Mouse (Mus musculus) T-cell, adult 2 months (primary cell): Measurements from ENCODE around the gene Dstyk.

Source experiments
- DNase-seq: peaks from one replicate; pipeline ENCODE4 v3.0.0; 2022; ENCODE audit warnings: low spot score

Dstyk gene

GRCm38 (mm10) chr1:132417319-132418251 is at the start of gene Dstyk:
Dstyk (plus strand) TSS chr1:132417555.
- DNase-seq, result peak; percentile 86

- peak; percentile 49 for DNase-seq
Observed at GRCm38 (mm10) chr1:132367692-132368506, 49.5 kb upstream of the Dstyk start.

DNA sequence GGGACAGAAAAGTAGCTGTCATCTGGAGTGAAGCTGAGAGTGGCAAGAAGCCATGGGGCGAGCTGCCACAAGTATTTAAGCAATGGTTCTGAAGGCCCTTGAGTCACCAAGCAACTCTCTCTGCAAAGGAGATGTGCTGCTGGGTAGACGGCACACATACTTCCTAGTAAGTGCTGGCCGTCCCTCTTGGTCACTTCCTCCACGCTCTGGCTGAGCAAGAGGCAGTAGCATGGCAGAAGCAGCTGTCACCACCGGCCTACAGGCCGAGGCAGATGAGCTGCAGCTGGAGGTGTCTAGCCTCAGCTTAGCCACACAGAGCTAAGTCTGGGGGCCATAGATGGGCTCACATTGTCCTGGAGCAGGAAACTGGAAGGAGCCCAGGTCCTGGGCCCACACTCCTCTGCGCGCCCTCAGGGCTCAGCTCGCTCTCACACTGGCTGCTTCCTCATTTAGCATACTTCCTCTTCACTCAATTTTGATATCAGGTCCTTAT is 46.6 kb upstream of the Dstyk start:
- DNase-seq, result no peak

DNA sequence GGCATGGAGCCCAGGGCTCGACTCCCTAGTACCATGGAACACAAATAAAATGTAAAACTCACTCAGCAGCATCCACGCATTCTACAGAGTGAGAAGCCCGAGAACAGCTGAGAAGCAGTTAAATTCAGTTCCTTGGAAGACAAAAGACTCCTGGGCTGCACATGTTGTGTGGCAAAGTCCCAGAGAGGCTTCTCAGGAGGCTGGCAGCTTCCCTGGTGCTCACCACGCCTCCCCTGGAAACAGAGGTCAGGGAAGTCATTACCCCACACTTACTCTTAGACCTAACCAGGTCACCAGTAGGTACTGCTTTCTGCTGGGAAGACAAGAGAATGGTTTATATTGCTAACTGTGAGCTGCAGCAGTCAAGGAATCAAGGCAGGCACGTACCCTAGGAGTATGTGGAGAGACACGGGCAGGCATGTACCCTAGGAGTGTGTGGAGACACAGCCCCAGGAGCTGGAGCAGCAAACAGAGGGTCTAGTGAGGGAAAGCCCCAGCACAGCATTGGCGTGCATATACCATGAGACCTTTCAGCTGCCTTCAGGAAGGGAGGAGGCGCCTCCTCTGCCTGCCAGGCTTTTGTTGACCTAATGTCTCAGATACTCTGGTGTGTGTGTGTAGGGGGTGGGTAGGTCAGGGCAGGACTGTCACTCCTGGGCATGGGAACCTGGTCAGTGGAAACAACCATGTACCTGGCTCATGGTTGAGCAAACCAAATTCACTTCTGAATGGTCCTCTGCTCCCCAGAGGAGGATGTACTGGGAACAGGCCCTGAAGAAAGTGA is 45.9 kb upstream of the Dstyk start:
- no peak for DNase-seq

DNA sequence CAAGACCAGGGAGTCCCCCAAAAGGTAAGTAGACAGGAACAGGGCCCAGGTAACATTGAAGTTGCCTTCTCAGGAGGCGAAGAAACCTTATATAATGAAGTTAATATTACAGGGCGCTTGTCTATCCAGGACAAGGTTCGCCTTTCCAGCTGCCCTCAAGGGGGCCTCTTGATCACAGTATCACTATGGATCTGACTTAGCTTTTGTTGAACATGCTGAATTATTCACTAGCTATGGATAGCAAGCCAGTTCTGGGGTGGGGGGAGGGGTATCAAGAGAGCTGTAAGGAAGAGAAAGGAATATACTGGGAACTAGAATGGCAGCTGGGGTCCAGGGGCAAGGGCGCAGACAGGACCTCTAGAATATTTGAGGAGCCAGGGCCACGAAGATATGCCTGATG is 45.0 kb upstream of the Dstyk start:
- no peak for DNase-seq

GRCm38 (mm10) chr1:132372896-132373534 is 44.3 kb upstream of the Dstyk start:
- DNase-seq, result no peak

DNA sequence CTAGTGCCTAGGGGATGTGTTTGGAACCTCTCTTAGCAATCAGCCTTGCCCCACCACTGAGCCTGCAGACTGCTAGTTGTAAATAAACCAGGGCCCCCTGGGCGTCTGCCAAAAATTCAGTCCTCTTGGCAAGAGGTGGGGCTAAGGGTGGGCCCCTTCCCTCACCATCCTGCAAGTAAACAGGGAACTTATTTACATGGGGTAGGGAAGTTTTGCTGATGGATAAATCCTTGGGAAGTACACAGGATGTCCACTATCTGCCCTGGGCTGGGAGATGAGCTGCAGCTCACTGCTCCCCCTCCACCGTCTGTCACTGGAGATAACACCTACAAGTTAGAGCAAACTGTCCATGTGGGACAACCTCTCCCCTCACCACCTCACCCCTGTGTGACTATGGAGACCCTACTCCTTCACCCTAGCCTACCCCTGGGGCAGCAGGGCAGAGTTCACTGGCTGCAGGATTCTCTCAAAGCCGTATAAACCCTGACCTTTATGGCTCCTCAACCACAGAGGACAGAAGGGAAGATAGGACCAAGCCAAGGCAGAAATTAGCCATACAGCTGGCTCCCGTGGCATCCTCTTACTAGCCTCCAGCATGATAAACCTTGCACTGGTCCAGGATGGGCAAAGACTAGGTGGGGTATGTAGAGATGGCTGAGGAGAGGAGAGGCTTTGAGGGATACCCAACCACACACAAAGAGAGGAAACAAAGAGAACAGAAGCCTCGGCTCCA is 43.0 kb upstream of the Dstyk start:
- DNase-seq, result no peak

- DNase-seq, result no peak
Observed at GRCm38 (mm10) chr1:132374873-132375244, 42.5 kb upstream of the Dstyk start.

DNA sequence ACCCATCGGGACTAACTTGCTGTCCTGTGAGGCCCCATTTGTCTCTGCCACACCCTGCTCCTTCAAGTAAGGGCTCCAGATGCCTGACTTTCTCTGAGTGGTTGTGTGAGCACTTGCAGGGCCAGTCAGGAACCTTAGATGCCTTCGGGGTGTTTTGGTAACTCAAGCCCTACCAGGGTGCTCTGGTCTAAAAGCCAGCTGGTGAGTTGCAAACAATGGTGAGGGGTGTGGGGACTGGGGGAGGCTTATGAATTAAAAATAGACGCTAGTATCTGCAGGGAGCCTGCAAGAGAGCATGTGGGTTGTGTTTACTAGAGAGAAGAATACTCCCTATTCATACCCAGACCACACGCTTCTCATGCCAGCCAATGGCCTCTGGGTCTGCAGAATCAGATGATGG is 42.1 kb upstream of the Dstyk start:
- DNase-seq, result no peak

DNA sequence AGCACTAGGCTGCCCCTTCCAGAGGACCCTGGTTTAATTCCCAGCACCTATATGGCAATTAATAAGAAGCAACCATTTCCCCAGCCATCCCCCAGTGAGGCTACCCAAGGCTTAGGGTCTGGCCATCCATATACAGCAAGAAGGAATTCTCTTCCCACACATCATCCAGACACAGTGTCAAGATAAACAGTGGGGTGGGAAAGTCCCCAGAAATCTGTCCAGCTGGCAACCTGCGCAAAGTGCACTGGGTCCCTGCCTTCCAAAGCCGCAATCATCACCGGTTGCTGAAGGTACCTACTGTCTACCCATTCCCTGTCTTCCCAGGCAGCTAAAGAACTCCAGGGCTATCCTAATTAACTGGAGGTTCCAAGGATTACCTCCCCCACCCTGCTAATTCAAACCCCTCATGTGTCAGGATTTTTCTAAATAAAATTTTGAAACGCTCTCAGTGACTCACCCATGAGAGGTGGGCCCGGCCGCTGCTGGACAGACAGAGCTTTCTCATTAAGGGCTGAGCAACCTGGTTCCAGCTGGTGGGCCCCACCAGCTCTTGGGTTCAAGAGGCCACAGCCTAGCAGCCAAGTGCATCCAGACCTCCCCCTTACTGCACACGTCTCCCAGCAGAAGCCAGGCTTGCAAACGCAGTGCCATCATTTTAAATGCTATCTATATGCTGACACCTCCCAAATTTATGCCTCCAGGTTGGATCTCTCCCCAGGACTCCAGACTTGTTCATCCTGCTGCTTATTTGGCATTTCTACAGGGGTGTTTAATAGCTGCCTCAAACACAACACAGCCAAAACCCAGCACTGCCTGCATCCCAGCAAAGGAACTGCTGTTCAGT is 40.9 kb upstream of the Dstyk start:
- no peak for DNase-seq

DNA sequence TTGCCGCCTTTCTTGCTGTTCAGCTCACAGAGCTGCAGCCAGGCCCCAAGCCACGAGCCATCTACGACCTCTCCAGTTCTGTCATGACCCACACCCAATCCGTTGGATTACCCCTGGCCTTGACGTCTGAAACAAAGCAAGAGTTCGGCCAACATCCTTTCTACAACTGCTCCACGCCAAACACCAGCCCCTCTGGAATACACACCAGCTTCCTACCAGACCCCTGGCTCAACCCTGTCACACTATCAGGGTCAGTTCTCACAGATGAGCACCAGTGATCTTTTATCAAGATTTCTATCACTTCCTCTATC is 40.3 kb upstream of the Dstyk start:
- no peak for DNase-seq

GRCm38 (mm10) chr1:132377811-132378210 is 39.5 kb upstream of the Dstyk start:
- DNase-seq, result no peak

DNA sequence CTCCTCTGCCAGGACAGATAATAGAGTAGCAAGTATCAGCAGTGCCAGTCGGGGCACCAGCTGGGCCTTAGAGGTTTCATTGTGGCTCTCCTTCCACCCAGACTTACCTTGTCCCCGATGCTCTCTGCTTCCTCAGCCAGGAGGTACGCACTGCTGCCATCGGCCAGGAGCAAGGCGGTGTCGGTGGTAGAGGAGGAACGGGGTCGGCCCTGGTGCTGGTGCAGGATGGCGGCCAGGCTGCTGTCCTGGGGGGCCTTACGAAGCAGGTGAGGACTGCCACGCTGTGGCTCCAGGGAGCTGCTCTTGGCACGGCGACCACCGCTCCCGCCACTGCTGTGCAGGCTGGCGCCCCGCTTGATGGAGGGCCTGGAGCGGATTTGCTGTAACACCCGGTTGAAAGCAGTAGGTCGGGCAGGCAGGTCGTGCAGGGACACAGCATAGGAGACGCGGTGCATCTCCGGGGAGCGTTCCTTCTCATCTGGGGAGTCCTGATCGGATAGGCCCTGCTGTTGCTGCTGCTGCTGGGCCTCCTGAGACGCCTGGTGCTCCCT is 36.7 kb upstream of the Dstyk start:
- no peak for DNase-seq

- DNase-seq, result no peak
Observed at GRCm38 (mm10) chr1:132381929-132382328, 35.4 kb upstream of the Dstyk start.

GRCm38 (mm10) chr1:132384001-132384554 is 33.3 kb upstream of the Dstyk start:
- DNase-seq, result no peak

DNA sequence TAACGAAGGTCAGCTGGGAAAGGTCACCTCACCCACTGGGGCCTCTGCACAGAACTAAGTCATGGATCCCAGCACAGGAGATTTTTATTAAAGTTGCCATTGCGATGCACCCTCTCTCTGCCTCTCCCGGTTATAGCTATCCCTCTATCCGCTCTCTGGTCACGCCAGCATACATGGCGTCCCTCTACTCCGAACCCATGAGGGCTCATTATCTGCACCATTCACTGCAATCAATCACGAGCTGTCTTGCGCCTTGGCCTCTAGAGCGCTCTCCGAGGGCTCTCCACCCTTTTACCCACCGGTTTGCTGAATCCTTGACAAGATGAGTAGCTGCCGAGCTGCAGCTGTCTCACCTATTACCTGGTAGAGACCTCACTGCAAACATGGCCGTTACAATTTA is 32.1 kb upstream of the Dstyk start:
- DNase-seq, result no peak

GRCm38 (mm10) chr1:132385711-132386110 is 31.6 kb upstream of the Dstyk start:
- no peak for DNase-seq

- no peak for DNase-seq
Observed at GRCm38 (mm10) chr1:132386266-132386665, 31.1 kb upstream of the Dstyk start.

- DNase-seq, result no peak
Observed at GRCm38 (mm10) chr1:132387943-132388342, 29.4 kb upstream of the Dstyk start.
